Mouse (Mus musculus): Measurements from ENCODE around the gene Sp2.

GRCm38 (mm10) chr11:97003170-97003569 lies 20.4 kb upstream of the Sp2 start:
- no peak for TF ChIP-seq CTCF (IDR thresholded peaks at IDR 0.05; ENCODE audit: low read depth)
- TF ChIP-seq EP300 (IDR thresholded peaks at IDR 0.05; ENCODE audit: low read depth), result no peak
